Mouse (Mus musculus) spleen, postnatal 14 days (tissue): ENCODE data around the gene Stx11.

Experiments used
- DNase-seq, 2 experiments: peaks; one replicate each; pipeline ENCODE4 v3.0.0; 2021 to 2022; ENCODE audit warnings: low spot score in 2 of 2

The Stx11 gene

DNA sequence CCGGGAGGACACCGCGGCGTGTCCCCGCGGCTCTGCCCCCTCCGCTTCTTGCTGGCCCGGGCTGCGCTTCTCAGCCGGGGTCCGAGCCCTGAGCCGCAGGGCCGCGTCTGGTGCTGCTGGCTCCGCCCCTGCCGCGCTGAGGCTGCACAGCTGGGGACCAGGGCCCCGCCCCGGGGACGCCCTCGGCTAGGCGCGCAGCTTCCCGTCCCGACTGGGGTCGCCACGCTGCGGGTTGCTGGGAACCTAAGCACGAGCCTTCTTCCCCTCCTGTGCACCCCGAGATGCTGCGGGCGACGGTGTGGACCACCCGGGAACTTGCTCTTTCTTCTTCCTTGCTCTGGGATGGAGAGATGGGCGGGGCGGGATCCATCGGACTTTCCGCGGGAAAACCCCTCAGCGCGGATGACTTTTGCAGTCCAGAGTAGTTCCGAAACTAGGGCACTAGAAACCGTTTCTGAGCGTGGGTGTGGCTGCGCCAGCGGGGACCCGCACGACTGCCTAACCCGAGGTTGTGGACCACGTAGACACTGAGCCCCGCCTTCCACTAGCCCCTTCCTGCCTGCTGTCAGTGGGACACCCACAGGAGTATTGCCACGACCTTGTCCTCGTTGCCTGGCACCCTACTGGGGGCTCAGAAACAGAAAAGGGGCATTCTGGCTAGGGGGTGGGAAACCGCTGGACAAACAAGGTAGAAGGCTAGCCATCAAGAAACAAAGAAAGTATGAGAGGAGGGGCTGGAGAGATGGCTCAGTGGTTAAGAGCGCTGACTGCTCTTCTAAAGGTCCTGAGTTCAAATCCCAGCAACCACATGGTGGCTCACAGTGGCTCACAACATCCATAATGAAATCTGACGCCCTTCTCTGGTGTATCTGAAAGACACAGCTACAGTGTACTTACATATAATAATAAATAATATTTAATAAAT, at the start of gene Stx11:
Gene Stx11 (minus strand): TSS at position 148 of the 925 bp plus-strand sequence.
- DNase-seq, result peak; percentile 64 to 73

- DNase-seq, result peak in 1 of 2 experiments; percentile 9
Measured at GRCm38 (mm10) chr10:13008737-13009121, 44.6 kb upstream of the Stx11 start.

DNA sequence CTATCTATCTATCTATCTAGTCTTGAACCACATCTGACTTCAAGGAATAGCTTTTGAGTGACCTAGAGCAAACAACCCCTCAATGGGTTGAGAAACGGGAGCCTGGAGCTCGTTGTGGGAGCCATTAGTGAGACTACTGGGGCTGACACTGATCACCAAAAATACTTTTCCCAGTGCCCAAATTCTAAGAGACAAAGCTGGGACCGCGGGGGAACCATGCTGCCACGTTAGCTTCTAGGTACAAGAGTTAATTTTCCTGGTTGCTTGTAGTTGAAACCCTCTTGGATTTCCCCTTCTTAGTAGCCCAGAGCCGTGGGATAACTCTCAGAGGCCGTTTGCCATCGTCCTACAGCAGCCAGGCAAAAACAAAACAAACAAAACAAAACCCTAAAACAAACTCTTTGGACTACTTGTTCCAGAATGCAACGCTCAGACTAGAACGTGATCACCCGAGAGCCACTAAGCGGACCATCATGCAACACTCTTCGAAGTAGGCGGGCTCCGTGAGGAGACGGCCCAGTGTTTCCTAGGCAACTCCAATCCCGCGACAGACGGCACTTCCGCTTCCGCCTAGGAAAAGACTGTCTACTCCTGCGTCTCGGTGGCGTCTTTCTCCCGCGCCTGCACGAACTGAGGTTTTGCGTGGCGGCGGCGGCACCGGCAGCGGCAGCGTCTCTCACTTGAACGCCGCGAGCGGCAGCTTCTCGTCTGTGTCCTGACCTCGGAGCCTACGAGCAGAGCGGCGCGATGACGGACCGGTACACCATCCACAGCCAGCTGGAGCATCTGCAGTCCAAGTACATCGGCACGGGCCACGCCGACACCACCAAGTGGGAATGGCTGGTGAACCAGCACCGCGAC, 44.0 kb upstream of the Stx11 start:
- peak; percentile 78 to 90 for DNase-seq

- DNase-seq, result no peak
Measured at GRCm38 (mm10) chr10:13005043-13005442, 40.9 kb upstream of the Stx11 start, which contains the start of gene Sf3b5. Gene Sf3b5, plus strand, starts transcription at chr10:13005343.

- peak; percentile 65 to 82 for DNase-seq
Measured at GRCm38 (mm10) chr10:12996736-12997477, 32.8 kb upstream of the Stx11 start.

- no peak for DNase-seq
Measured at GRCm38 (mm10) chr10:12993411-12994039, 29.4 kb upstream of the Stx11 start.

GRCm38 (mm10) chr10:12991953-12992352, 27.9 kb upstream of the Stx11 start:
- DNase-seq, result no peak

DNA sequence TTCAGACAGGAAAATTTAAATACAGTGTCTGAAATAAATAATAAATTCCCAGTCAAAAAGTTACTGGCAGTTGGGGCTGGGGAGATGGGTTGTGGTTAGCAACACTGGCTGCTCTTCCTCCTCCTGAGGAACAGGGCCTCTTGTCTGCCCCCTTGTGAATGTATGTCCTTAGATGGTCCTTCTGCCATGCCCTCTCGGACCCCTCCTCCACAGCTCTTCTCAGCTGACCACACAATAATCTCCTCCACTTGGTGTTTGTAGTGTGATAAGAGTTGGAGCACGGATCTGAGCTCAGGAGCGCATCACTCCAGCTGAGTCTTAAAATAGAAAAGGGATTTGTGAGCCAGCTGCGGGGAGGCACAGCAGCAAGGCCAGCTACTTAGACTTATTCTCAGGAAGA, 22.8 kb upstream of the Stx11 start:
- DNase-seq, result no peak

GRCm38 (mm10) chr10:12986485-12986884, 22.4 kb upstream of the Stx11 start:
- DNase-seq, result no peak

- no peak for DNase-seq
Measured at GRCm38 (mm10) chr10:12985028-12985427, 20.9 kb upstream of the Stx11 start.

DNA sequence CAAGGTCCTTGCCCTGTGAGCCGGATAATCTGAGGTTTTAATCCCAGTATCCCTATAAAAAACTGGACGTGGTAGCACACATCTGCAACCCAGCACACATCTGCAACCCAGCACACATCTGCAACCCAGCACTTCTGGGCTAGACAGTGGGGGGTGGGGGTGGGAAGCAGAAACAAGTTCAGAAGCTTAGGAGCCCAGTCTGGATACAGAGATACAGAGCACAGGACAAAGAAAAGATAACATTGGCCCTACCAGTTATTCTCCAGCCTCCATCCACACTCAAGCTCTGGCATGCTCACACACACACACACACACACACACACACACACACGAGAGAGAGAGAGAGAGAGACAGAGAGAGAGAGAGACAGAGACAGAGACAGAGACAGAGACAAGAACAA, 19.4 kb upstream of the Stx11 start:
- no peak for DNase-seq

DNA sequence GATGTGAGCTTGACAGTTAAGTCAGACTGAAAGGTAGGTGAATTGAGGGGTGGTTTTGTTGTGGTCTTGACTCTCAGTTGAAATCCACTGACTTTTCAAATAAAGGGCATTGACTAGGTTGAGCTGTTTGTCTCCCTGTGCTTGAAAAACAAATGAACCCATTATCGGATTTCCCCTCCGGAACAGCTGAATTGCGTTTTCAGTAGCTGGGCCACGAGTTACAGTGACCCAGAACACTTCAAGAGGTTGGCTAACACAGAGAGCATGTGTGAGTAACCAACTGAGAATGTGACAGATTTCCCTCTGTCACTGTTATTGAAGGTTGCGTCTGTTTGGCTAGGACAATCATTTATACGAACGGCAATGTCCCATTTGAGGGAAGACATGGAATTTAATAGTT, 17.0 kb upstream of the Stx11 start:
- no peak for DNase-seq

GRCm38 (mm10) chr10:12977787-12978212, 13.7 kb upstream of the Stx11 start:
- DNase-seq, result no peak

DNA sequence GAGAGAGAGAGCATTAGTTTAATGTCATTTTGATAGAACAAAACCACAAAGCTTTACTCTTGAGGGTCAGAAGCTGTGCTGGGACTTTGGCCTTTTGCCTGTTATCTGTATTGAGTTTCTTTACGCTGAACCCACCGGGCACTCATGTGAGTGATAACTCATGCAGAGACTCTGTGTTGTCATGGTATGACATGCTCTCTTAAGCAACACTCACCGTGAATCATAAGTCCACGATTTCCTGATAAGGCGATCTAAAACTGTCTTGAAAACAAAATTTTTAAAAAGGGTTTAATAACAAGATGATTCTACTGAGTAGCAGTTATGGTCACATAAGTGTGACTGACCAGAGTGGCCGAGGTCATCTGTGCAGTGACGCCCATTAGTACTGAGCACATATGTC, 12.5 kb upstream of the Stx11 start:
- no peak for DNase-seq

DNA sequence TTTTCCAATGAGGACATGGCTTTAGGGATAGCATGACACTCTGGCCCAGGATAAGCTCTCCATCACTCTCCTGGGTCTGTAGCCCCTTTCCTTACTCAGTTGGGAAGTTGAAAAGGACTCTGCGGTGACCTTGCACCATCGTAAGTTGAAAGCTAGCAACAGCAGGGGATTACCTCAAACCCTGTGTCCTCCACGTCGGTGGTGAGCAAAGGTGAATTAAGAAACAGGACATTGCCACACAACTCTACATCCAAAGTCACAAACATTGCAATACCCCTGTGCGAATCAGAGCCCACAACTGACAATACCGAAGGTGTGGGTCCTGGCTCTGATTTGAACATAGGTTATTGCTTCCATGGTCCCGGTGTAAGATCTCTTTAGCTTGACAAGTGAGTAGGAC, 11.9 kb upstream of the Stx11 start:
- DNase-seq, result no peak

DNA sequence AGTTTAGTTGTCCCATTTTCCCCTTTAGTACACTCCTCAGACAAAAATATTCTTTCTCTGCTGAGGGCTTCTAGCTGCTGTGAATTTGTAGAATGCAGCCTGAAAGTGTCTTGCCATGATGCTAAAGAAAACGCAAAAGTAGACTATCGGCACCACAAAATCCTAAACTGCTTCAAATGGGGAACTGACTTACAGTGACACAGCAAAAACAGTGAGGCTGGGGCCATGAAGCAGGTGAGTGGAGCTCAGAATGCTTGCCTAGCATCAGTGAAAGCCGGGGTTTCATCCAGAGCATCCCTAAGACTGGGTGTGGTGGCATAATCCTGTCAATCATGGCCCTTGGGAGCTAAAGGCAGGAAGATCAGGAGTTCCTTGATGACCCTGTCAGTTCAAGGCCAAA, 11.4 kb upstream of the Stx11 start:
- DNase-seq, result no peak

DNA sequence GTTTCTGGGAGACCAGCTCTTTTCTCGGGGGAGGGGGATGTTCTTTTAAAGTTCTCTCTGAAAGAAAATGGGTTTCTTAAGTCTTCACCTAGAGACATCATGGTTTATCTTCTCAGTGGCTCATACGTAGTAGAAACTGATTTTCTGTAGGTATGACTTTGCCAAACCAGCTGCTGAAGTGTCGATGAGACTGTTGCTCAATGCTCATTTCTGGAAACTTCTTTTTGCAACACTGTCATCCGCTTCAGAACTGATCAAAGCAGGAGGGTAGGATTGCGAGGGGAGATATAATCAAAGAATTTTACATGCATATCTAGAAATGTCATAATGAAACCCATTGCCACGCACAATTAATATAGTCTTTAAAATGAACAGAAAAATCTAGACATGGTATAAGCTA, 10.5 kb upstream of the Stx11 start:
- DNase-seq, result no peak

- no peak for DNase-seq
Measured at GRCm38 (mm10) chr10:12965669-12966180, 1.6 kb upstream of the Stx11 start.

- DNase-seq, result no peak
Measured at GRCm38 (mm10) chr10:12963362-12964147, 543 bp downstream of the Stx11 start.

- DNase-seq, result no peak
Measured at GRCm38 (mm10) chr10:12962238-12962637, 1.9 kb downstream of the Stx11 start.
